Mouse (Mus musculus) heart, adult 18-20 months (tissue): ENCODE data around the gene Cphx2. TPM values are rescaled to one million over a fixed set of nuclear protein-coding genes. Genes with fewer than 3 reads are reported as not detected.
"Not testable (repeated sequence)": the region's sequence is repeated elsewhere in the genome, so short reads cannot be mapped to it uniquely, and the experiment has no call there.

Source experiments
- DNase-seq, 2 experiments: peaks; one replicate each; pipeline ENCODE4 v3.0.0; 2021 to 2022; ENCODE audit warnings: mixed read lengths in 1 of 2
- long read RNA-seq, 2 experiments: library from polyadenylated mRNA; stranded (forward); transcript quantifications; one replicate each; pipeline ENCODE4 v2.0.0; 2021
- total RNA-seq, 2 experiments: library from RNA; stranded (reverse); gene quantifications; 2 replicates each; pipeline ENCODE4 v1.2.3; 2021

Cphx2 gene
- not detected for total RNA-seq
- long read RNA-seq, experiment 1: 0 reads
- long read RNA-seq, experiment 2: 0 reads

- not testable (repeated sequence) for DNase-seq
These were observed at the start of gene Cphx2 for GRCm38 (mm10) chr14:26081216-26081615. Cphx2 (plus strand) TSS chr14:26081516.

- not testable (repeated sequence) for DNase-seq
These were observed 47.0 kb upstream of the Cphx2 start for GRCm38 (mm10) chr14:26034364-26034763.

GRCm38 (mm10) chr14:26035439-26035838, 45.9 kb upstream of the Cphx2 start:
- DNase-seq: not testable (repeated sequence)

GRCm38 (mm10) chr14:26042611-26043010, 38.7 kb upstream of the Cphx2 start, which contains the start of gene Gm9780:
Gm9780 (minus strand) TSS chr14:26042711.
- not testable (repeated sequence) for DNase-seq

GRCm38 (mm10) chr14:26045007-26045406, 36.3 kb upstream of the Cphx2 start:
- DNase-seq: not testable (repeated sequence)

- not testable (repeated sequence) for DNase-seq
These were observed 34.3 kb upstream of the Cphx2 start for GRCm38 (mm10) chr14:26047026-26047425.

GRCm38 (mm10) chr14:26048767-26049166, 32.5 kb upstream of the Cphx2 start:
- DNase-seq: not testable (repeated sequence)

GRCm38 (mm10) chr14:26058184-26058583, 23.1 kb upstream of the Cphx2 start:
- DNase-seq: not testable (repeated sequence)

- DNase-seq: not testable (repeated sequence)
These were observed 22.0 kb upstream of the Cphx2 start for GRCm38 (mm10) chr14:26059362-26059761.

- not testable (repeated sequence) for DNase-seq
These were observed 14.6 kb upstream of the Cphx2 start for GRCm38 (mm10) chr14:26066574-26067324.

GRCm38 (mm10) chr14:26067325-26067633, 14.0 kb upstream of the Cphx2 start, which contains the start of gene Tmem254c:
Tmem254c (minus strand) TSS chr14:26067355.
- DNase-seq: not testable (repeated sequence)

GRCm38 (mm10) chr14:26076620-26077390, 4.5 kb upstream of the Cphx2 start:
- DNase-seq: not testable (repeated sequence)

- not testable (repeated sequence) for DNase-seq
These were observed 681 bp downstream of the Cphx2 start, which contains the start of gene Cphx3 for GRCm38 (mm10) chr14:26081997-26082396. Cphx3 (plus strand) TSS chr14:26082297.

GRCm38 (mm10) chr14:26097622-26098021, 16.3 kb downstream of the Cphx2 start:
- not testable (repeated sequence) for DNase-seq

- not testable (repeated sequence) for DNase-seq
These were observed 36.8 kb downstream of the Cphx2 start, which contains the start of gene Duxbl2 for GRCm38 (mm10) chr14:26118150-26118549. Duxbl2 (plus strand) TSS chr14:26118349.

- not testable (repeated sequence) for DNase-seq
These were observed 37.3 kb downstream of the Cphx2 start for GRCm38 (mm10) chr14:26118550-26119000.

- DNase-seq: not testable (repeated sequence)
These were observed 37.8 kb downstream of the Cphx2 start for GRCm38 (mm10) chr14:26119095-26119494.

Other genes with a start within 250 kb of the Cphx2 start
- 10 to 100 TPM; 76.1 to 82.5 TPM for gene Anxa11, start 239.4 kb upstream of the Cphx2 start, total RNA-seq
- gene Plac9a, start 178.4 kb upstream of the Cphx2 start, total RNA-seq: 1 to 10 TPM; 2.1 to 2.9 TPM
- gene Tmem254a, start 153.8 kb upstream of the Cphx2 start, total RNA-seq: under 1 TPM; 0.15 to 0.27 TPM
- gene Cphx1, start 143.2 kb upstream of the Cphx2 start, total RNA-seq: not detected
- not detected for gene Duxbl1, start 102.9 kb upstream of the Cphx2 start, total RNA-seq
- 10 to 100 TPM; 14.1 to 17.5 TPM for gene Gm9780, start 38.8 kb upstream of the Cphx2 start, total RNA-seq
- 1 to 10 TPM; 1.6 to 4.7 TPM for gene Tmem254c, start 14.2 kb upstream of the Cphx2 start, total RNA-seq
- gene Cphx3, start 781 bp downstream of the Cphx2 start, total RNA-seq: not detected
- not detected for gene Duxbl2, start 36.8 kb downstream of the Cphx2 start, total RNA-seq
- 10 to 100 TPM; 44.7 to 50.6 TPM for gene Plac9b, start 101.0 kb downstream of the Cphx2 start, total RNA-seq
- 1 to 10 TPM; 3.2 to 4.5 TPM for gene Tmem254b, start 125.5 kb downstream of the Cphx2 start, total RNA-seq
- gene Duxbl3, start 176.4 kb downstream of the Cphx2 start, total RNA-seq: not detected